Mouse (Mus musculus): ENCODE measurements around the gene Grm6. TPM values are rescaled to one million over a fixed set of nuclear protein-coding genes. Genes with fewer than 3 reads are reported as not detected.

Gene Grm6
- total RNA-seq (2014; rRNA removed) (not detected in 2 replicates), polyA plus RNA-seq (2012; rRNA removed) (0.06 TPM in 1 of 2 replicates, not detected in the other)

DNA sequence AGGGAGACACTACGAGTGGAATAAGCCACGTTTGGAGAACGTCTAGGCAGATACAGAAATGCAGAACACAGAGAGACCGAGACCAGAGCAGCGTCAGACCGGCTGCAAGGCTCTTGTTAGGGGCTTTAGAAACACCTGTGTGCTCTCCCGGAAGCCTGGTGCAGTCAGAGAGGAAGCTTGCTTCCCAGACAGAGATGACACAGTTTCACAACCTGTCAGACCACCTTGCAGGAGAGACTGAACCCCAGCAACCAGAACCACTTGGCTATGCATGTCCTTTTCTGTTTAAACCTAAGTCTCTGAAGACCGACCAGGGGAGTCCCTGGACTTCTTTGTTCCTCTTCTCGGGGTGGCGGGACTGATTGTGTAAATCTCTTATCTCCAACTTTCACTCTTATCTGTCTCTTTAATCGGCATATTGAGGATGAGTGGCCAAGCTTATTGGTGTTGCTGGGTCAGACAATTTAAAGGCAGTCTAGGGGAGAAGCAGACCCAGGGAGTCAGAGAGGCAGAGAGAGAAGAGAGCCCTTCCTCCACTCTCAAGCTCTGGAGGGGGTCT is at the start of gene Grm6:
Gene Grm6, plus strand, starts transcription at position 509 of the 559 bp plus-strand sequence.
- Histone ChIP-seq H3K9ac (ENCODE audit: low read depth, low read length) (peak within 1 kb of the TSS; percentile 14; the same call in 1 of the 2 replicates), H3K4me3 (ENCODE audit: insufficient read depth, low read depth, low read length) (peak within 1 kb of the TSS; percentile 19; the same call in 1 of the 2 replicates), H3K27me3 (ENCODE audit: control insufficient read depth, insufficient read depth, low read length) (peaks cover 14% of the 10 kb centered on the region), H3K4me1 (ENCODE audit: control insufficient read depth, insufficient read depth, low read length) (peaks cover 9% of the 10 kb centered on the region), H3K36me3 (ENCODE audit: control insufficient read depth, insufficient read depth, low read length) (no peaks in the 10 kb centered on the region), H3K27ac (replicated peaks; ENCODE audit: insufficient read depth, low read depth, low read length) (no peak within 1 kb of the TSS), H3K79me2 (ENCODE audit: control insufficient read depth, insufficient read depth, low read length) (no peaks in the 10 kb centered on the region)
- DNase-seq (ENCODE audit: extremely low read depth, low read depth, low spot score), result peak; percentile 10
- TF ChIP-seq POLR2A (IDR thresholded peaks at IDR 0.05; ENCODE audit: extremely low read depth, insufficient read depth, low read length) (no peak), CTCF (IDR thresholded peaks at IDR 0.05; ENCODE audit: low read depth, low read length) (no peak)
- under 1% methylated on average over 11 of the region's 11 CpGs for WGBS

DNA sequence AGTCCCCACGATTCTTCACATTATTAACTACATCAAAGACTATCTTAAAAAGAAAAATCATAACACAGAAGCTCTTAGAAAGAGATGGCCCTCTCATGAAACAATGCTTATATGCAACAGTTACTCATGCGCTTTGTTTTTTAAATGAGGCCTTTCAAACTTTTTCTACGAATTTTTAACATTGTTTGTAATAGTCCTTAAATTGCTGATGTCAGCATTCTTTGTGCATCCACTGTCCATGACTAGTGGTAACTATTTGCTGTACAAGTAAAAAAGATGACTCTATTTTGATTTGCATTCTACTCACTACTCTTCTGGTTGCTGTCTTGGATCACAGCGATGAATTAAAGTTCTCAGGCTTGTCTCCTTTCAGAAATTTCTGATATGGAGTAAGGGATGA is 36.3 kb upstream of the Grm6 start:
- H3K4me1 ChIP-seq (ENCODE audit: control insufficient read depth, insufficient read depth, low read length), result no peaks in the 10 kb centered on the region
- H3K4me3 ChIP-seq (ENCODE audit: insufficient read depth, low read depth, low read length), result no peak overlapping the region
- H3K79me2 ChIP-seq (ENCODE audit: control insufficient read depth, insufficient read depth, low read length), result no peaks in the 10 kb centered on the region
- no peak overlapping the region for H3K9ac ChIP-seq (ENCODE audit: low read depth, low read length)
- H3K27ac ChIP-seq (replicated peaks; ENCODE audit: insufficient read depth, low read depth, low read length), result no peak overlapping the region
- peaks cover 7% of the 10 kb centered on the region; the same call in 1 of the 2 replicates for H3K36me3 ChIP-seq (ENCODE audit: control insufficient read depth, insufficient read depth, low read length)
- H3K27me3 ChIP-seq (ENCODE audit: control insufficient read depth, insufficient read depth, low read length), result no peaks in the 10 kb centered on the region; the same call in 1 of the 2 replicates
- TF ChIP-seq POLR2A (IDR thresholded peaks at IDR 0.05; ENCODE audit: extremely low read depth, insufficient read depth, low read length) (no peak), CTCF (IDR thresholded peaks at IDR 0.05; ENCODE audit: low read depth, low read length) (no peak)
- 97% methylated on average over 4 of the region's 4 CpGs for WGBS
- no peak for DNase-seq (ENCODE audit: extremely low read depth, low read depth, low spot score)

DNA sequence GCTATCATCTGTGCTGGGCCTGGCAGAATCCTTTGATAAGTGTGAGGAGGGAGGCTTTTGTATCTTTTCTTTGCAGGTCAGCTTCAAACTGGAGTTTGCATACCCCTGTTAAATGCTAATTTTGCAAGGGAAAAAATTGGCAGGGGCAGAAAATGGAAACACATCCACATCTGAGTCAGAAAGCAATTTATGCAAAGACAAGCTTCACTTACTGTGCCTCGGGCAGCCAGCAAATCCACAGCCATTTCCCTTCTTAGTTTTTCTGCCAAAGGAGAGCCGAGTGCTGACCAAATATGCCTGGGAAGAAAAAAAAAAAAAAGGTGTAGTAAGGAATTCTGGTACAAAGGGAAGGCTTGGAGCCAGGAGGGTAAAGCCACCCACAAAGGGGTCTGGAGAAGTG is 24.3 kb upstream of the Grm6 start:
- Histone ChIP-seq H3K9ac (ENCODE audit: low read depth, low read length) (no peak overlapping the region), H3K79me2 (ENCODE audit: control insufficient read depth, insufficient read depth, low read length) (no peaks in the 10 kb centered on the region), H3K27ac (replicated peaks; ENCODE audit: insufficient read depth, low read depth, low read length) (no peak overlapping the region), H3K27me3 (ENCODE audit: control insufficient read depth, insufficient read depth, low read length) (no peaks in the 10 kb centered on the region), H3K4me1 (ENCODE audit: control insufficient read depth, insufficient read depth, low read length) (peaks cover 4% of the 10 kb centered on the region), H3K36me3 (ENCODE audit: control insufficient read depth, insufficient read depth, low read length) (no peaks in the 10 kb centered on the region), H3K4me3 (ENCODE audit: insufficient read depth, low read depth, low read length) (no peak overlapping the region)
- no peak for DNase-seq (ENCODE audit: extremely low read depth, low read depth, low spot score)
- 78% methylated on average over 2 of the region's 2 CpGs for WGBS
- TF ChIP-seq CTCF (IDR thresholded peaks at IDR 0.05; ENCODE audit: low read depth, low read length), result no peak
- TF ChIP-seq POLR2A (IDR thresholded peaks at IDR 0.05; ENCODE audit: extremely low read depth, insufficient read depth, low read length), result no peak

DNA sequence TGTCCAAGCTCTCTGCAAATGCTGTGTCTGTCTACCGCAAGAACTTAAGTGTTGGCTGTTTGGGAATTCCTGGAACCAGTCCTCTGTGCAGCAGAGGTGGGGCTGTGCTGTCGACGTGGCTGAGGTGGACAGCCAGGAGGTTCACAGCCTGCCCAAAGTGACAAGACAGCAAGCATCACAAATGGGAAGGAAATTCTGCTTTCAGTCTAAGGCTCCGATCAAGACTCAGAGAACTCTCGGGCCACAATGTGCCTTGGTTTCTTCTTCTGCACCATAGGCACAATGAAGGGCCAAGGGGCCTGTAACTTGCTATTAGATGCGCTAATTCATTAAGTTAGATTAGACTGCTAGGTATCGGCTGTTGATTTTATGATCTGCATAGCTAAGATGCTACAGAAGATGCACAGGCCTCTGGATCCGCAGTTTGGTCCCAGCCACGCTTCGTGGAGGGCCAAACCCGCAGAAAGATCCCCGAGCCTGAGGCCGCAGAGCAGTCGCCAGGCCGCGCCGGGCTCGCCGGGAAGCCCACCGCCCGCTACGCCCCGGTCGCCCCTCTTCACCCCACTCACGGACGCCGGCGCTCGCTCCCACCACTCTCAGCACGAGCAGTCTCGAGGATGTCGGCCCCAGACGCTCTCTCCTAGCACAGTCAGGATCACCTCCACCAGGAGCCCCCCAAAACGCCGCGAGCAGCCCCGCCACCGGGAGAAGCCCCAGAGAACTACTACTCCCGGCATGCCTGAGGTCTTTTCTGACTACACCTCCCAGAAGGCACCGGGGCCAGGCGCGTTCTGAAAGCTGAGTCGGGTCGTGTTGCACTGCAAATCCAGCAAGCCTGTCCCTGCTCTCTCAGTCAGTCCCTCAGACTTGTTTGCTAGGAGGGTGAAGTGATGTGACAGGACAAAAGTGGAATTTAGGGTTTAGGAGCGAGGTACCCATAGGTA is 23.2 kb upstream of the Grm6 start, which contains the start of gene Zfp354c:
Gene Zfp354c, minus strand, starts transcription at position 715 of the 944 bp plus-strand sequence.
- DNase-seq (ENCODE audit: extremely low read depth, low read depth, low spot score), result peak; percentile 70
- WGBS, result 4% methylated on average over 45 of the region's 45 CpGs

DNA sequence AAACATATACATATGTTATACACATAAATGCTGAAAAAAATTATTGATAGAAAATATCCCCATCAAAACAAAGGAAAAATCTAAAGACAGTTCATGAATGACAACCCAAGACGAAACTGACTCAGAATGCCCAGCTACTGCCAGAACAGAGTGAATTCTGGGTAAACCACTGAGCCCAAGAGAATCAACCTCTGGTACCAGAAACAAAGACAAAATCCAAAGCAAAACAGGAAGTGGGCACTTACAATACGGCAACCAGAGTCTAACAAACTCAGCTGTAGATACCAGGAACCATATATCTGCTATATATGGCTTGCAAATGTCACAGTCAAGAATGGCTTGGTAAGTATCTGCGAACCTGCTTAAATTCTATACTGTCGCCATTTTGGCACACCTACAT is 14.8 kb upstream of the Grm6 start:
- Histone ChIP-seq H3K4me3 (ENCODE audit: insufficient read depth, low read depth, low read length) (no peak overlapping the region), H3K4me1 (ENCODE audit: control insufficient read depth, insufficient read depth, low read length) (no peaks in the 10 kb centered on the region), H3K36me3 (ENCODE audit: control insufficient read depth, insufficient read depth, low read length) (no peaks in the 10 kb centered on the region), H3K27ac (replicated peaks; ENCODE audit: insufficient read depth, low read depth, low read length) (no peak overlapping the region), H3K27me3 (ENCODE audit: control insufficient read depth, insufficient read depth, low read length) (no peaks in the 10 kb centered on the region), H3K9ac (ENCODE audit: low read depth, low read length) (no peak overlapping the region), H3K79me2 (ENCODE audit: control insufficient read depth, insufficient read depth, low read length) (no peaks in the 10 kb centered on the region)
- 90% methylated on average over 4 of the region's 4 CpGs for WGBS
- no peak for DNase-seq (ENCODE audit: extremely low read depth, low read depth, low spot score)
- TF ChIP-seq CTCF (IDR thresholded peaks at IDR 0.05; ENCODE audit: low read depth, low read length) (no peak), POLR2A (IDR thresholded peaks at IDR 0.05; ENCODE audit: extremely low read depth, insufficient read depth, low read length) (no peak)

More for the DNA sequence above, 23.2 kb upstream of the Grm6 start, which contains the start of gene Zfp354c:
- Histone ChIP-seq H3K9ac (ENCODE audit: low read depth, low read length) (peak within 1 kb of the TSS; percentile 73), H3K4me3 (ENCODE audit: insufficient read depth, low read depth, low read length) (peak within 1 kb of the TSS; percentile 81), H3K36me3 (ENCODE audit: control insufficient read depth, insufficient read depth, low read length) (no peaks in the 10 kb centered on the region), H3K4me1 (ENCODE audit: control insufficient read depth, insufficient read depth, low read length) (peaks cover 4% of the 10 kb centered on the region), H3K27me3 (ENCODE audit: control insufficient read depth, insufficient read depth, low read length) (no peaks in the 10 kb centered on the region), H3K79me2 (ENCODE audit: control insufficient read depth, insufficient read depth, low read length) (no peaks in the 10 kb centered on the region), H3K27ac (replicated peaks; ENCODE audit: insufficient read depth, low read depth, low read length) (no peak within 1 kb of the TSS)
- TF ChIP-seq POLR2A (IDR thresholded peaks at IDR 0.05; ENCODE audit: extremely low read depth, insufficient read depth, low read length), result 0 out of 2 replicates have a peak, but pooled peaks have one; percentile 22
- TF ChIP-seq CTCF (IDR thresholded peaks at IDR 0.05; ENCODE audit: low read depth, low read length), result no peak

All from liver, adult 2 months (tissue).